Mouse (Mus musculus) midbrain, embryonic 11.5 days (tissue): Measurements from ENCODE around the gene Gkap1. TPM values are rescaled to one million over a fixed set of nuclear protein-coding genes. Genes with fewer than 3 reads are reported as not detected.
A peak's percentile ranks its signal among the peaks of the same experiment; 100 is the strongest.

Experiments
- ATAC-seq: fragments of 200-750 bp; cut with Nextera tagmentation; 2 replicates; pipeline ENCODE4 v1.8.0; 2017; ENCODE audit warnings: moderate TSS enrichment, moderate library complexity; ENCODE audit not compliant: low FRiP score
- DNase-seq: peaks from one replicate; pipeline ENCODE4 v3.0.0; 2015; ENCODE audit warnings: low spot score; ENCODE audit errors: missing footprints
- H3K27ac ChIP-seq: fragments of 300-500 bp; sonication (generic); 2 replicates; pipeline ENCODE4 v1.5.1; 2014; ENCODE audit warnings: low read depth, low read length
- H3K27me3 ChIP-seq: fragments of 300-500 bp; sonication (generic); 2 replicates; pipeline ENCODE4 v1.6.1; 2014; ENCODE audit warnings: mild to moderate bottlenecking, low read length, moderate library complexity, mixed read lengths; ENCODE audit not compliant: control insufficient read depth, insufficient read depth
- H3K36me3 ChIP-seq: fragments of 300-500 bp; sonication (generic); 2 replicates; pipeline ENCODE4 v1.6.1; 2014; ENCODE audit warnings: mild to moderate bottlenecking, low read length, moderate library complexity, mixed read lengths; ENCODE audit not compliant: control insufficient read depth, insufficient read depth
- H3K4me1 ChIP-seq: fragments of 300-500 bp; sonication (generic); 2 replicates; pipeline ENCODE4 v1.6.1; 2014; ENCODE audit warnings: low read length; ENCODE audit not compliant: control insufficient read depth, insufficient read depth
- H3K4me2 ChIP-seq: fragments of 300-500 bp; sonication (generic); 2 replicates; pipeline ENCODE4 v1.6.1; 2014; ENCODE audit warnings: mild to moderate bottlenecking, moderate library complexity
- H3K4me3 ChIP-seq: fragments of 300-500 bp; sonication (generic); 2 replicates; pipeline ENCODE4 v1.5.1; 2014; ENCODE audit warnings: low read depth, low read length
- H3K9ac ChIP-seq: fragments of 300-500 bp; sonication (generic); 2 replicates; pipeline ENCODE4 v1.6.1; 2014; ENCODE audit warnings: low read length
- H3K9me3 ChIP-seq: fragments of 300-500 bp; sonication (generic); 2 replicates; pipeline ENCODE4 v1.6.1; 2016; ENCODE audit warnings: low read length; ENCODE audit not compliant: control insufficient read depth
- WGBS: fragments of 180-500 bp; shearing (Covaris S2); extraction: QIAGEN DNeasy Blood & Tissue Kit; methylation state at CpG from one replicate; pipeline ENCODE4 v1.1.7; 2014; 5-methylcytosine and 5-hydroxymethylcytosine counted together
- polyA plus RNA-seq: library from polyadenylated mRNA; unstranded; fragments of >200 nt; fragmentation: Nextera tagmentation; extraction: Ambion mirVana; gene quantifications from 2 replicates; pipeline ENCODE4 v1.2.1, GENCODE M21; 2014

Gkap1 gene
- polyA plus RNA-seq, 1 experiment from 2014 or later = 45.5 TPM

DNA sequence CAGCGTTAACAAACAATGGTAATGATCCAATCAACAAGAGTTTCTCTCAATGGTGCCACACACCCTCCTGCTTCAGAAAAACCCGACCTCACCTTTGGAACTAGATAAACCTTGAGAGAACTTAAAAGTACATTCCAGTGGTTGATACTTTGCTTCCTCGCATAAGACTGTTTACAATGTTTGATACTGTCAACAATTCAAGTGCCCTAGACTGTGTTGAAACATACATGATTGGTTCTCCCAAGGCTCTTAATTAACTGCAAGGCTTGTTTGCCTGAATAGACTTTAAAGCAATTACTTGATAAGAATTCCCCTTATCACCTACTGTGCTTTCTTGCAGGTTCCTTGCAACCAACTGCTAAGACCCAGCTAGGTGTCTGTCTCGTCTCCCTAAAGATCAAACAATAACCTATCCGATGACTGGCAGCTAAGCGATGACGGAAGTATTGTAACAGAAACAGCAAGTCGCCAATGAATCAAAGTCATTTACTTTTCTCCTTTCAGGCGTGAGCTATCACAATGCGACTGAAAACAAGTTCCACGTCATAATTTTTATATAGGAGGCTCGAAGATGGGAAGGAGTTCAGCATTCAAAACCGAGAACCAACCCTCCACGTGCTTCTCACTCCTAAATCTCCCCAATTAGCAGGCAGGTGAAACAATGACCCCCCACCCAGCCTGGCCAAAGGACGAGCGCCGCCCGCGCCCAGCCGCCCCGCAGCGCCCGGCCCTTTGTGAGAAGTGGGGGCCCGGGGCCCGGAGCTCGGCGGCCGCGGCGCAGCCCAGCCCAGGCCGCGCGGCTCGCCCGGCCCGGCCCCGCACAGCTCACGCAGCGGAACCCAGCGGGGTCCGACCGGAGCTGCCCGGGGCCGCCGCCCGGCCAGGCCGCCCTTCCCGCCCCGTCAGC is 60.9 kb downstream of the Gkap1 start:
- Histone ChIP-seq H3K9ac (peak overlapping the region; percentile 92), H3K4me1 (peaks cover 18% of the 10 kb centered on the region), H3K27ac (peak overlapping the region; percentile 57), H3K9me3 (no peaks in the 10 kb centered on the region), H3K27me3 (no peaks in the 10 kb centered on the region), H3K4me3 (peak overlapping the region; percentile 84), H3K36me3 (no peaks in the 10 kb centered on the region), H3K4me2 (peak overlapping the region; percentile 63)
- 4% methylated on average over 26 of the region's 49 CpGs for WGBS
- DNase-seq (peak; percentile 86), ATAC-seq (peak; percentile 84)

DNA sequence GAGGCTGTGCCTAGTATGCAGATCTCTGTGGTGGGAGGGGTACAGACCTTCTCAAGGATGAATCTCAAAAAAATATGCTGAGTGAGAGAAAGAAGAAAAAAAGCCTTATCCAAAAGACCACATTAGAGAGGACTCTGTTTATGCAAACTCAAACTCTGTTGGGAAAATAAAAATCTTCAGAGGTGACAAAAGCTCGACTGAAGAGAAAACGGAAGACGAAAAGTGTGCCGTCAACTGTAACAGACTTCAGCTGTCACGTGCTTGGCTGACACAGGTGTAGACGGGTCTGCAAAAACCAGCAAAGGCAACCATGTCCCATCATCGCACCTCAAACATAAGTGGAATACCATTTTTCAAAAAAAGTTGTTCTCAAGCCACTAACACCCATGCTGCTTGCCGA is 61.7 kb downstream of the Gkap1 start:
- Histone ChIP-seq H3K4me3 (peak overlapping the region; percentile 84; the same call in 1 of the 2 replicates), H3K9me3 (no peaks in the 10 kb centered on the region), H3K36me3 (no peaks in the 10 kb centered on the region), H3K27ac (no peak overlapping the region), H3K4me1 (peaks cover 18% of the 10 kb centered on the region), H3K9ac (peak overlapping the region; percentile 33), H3K27me3 (no peaks in the 10 kb centered on the region), H3K4me2 (peak overlapping the region; percentile 63)
- no peak for ATAC-seq
- no peak for DNase-seq
- WGBS = 75% methylated on average over 8 of the region's 8 CpGs

DNA sequence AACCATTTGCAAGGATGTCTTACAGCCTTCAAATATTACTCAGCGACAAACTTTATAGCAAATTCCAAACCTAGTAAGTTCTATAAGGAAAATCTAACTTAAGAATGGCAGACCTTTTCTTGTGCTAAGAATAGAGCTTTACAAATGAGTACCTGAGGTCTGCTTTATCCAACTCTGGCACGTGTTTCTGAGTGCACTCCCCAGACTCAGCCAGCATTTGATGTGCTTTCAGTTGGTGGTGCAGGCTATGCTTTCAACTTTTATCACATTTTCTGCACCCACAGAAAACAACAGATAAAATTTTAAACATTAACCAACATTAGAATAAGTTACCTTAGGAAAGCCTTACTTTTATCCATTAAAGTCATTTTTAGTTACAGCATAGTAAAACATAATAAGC is 63.0 kb downstream of the Gkap1 start:
- peaks cover 18% of the 10 kb centered on the region for H3K4me1 ChIP-seq
- ATAC-seq = no peak
- H3K4me3 ChIP-seq = no peak overlapping the region
- no peak overlapping the region for H3K27ac ChIP-seq
- no peaks in the 10 kb centered on the region for H3K36me3 ChIP-seq
- no peaks in the 10 kb centered on the region for H3K9me3 ChIP-seq
- no peak overlapping the region for H3K4me2 ChIP-seq
- no peak overlapping the region for H3K9ac ChIP-seq
- WGBS = 84% methylated on average over 2 of the region's 2 CpGs
- no peak for DNase-seq
- no peaks in the 10 kb centered on the region for H3K27me3 ChIP-seq

DNA sequence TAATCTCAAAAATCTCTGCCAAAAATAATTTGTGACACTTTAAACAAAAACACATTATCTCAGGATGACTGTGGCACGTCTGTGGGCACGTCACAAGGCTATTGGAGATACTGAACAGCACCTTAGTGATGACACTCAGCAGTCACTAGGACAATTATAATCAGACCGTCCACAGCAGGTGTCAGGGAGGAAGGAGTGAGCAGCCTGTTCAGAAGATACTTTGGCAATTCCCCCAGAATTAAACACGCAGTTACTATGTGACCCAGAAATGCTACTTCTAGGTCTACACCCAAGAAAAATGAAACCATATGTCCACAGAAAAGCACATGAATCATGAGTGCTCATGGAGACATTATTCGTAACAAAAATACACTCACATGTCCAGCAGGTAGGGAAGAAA is 65.1 kb downstream of the Gkap1 start:
- Histone ChIP-seq H3K9me3 (no peaks in the 10 kb centered on the region), H3K36me3 (no peaks in the 10 kb centered on the region), H3K27ac (no peak overlapping the region), H3K9ac (no peak overlapping the region), H3K27me3 (no peaks in the 10 kb centered on the region), H3K4me1 (peaks cover 11% of the 10 kb centered on the region), H3K4me3 (no peak overlapping the region), H3K4me2 (no peak overlapping the region)
- ATAC-seq (no peak), DNase-seq (no peak)
- 89% methylated on average over 5 of the region's 5 CpGs for WGBS

DNA sequence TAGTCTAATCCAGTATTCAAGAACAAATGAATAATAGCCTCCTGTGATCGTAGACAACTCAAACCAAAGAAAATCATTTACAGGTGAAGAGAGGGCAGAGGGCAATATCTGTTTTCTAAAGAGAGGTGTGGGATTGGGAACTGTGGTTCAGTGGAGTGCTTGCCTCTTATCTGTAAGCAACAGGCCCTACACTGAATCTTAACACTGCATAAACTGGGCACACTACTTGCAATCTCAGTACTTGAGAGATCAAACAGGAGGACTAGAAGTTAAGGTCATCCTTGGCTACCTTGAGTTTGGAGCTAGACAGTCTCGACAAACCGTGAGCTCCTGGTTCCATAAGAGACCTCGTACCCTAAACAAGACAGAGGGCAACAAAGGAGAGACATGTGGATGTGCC is 69.4 kb downstream of the Gkap1 start:
- Histone ChIP-seq H3K4me1 (no peaks in the 10 kb centered on the region), H3K4me3 (no peak overlapping the region), H3K36me3 (no peaks in the 10 kb centered on the region), H3K27ac (no peak overlapping the region), H3K9ac (no peak overlapping the region), H3K9me3 (no peaks in the 10 kb centered on the region), H3K4me2 (no peak overlapping the region), H3K27me3 (no peaks in the 10 kb centered on the region)
- ATAC-seq (no peak), DNase-seq (no peak)
- WGBS = 95% methylated on average over 4 of the region's 4 CpGs

DNA sequence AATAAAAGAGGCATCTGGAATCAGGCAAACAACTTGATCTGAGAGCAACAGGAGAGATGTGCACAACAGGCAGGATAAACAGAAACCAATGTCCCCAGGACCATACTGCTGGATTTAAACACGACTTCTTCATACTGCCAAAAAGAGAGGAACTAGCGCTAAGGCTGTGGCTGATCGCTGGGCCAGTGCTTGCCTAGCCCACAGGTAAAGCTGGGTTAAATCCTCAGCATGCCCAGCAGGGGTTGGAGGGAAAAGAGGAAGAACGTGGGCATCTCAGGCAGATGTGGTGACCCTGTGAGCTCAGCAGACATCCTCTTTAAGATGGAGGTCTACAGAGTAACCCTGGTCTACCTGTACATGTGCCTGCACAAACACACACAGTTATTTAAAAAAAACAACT is 70.5 kb downstream of the Gkap1 start:
- no peak overlapping the region for H3K27ac ChIP-seq
- H3K4me1 ChIP-seq = no peaks in the 10 kb centered on the region
- H3K4me2 ChIP-seq = no peak overlapping the region
- H3K9ac ChIP-seq = no peak overlapping the region
- H3K27me3 ChIP-seq = no peaks in the 10 kb centered on the region
- no peak for ATAC-seq
- DNase-seq = no peak
- H3K4me3 ChIP-seq = no peak overlapping the region
- no peaks in the 10 kb centered on the region for H3K36me3 ChIP-seq
- H3K9me3 ChIP-seq = no peaks in the 10 kb centered on the region
- 70% methylated on average over 4 of the region's 4 CpGs for WGBS

GRCm38 (mm10) chr13:58204202-58204601 is 71.3 kb downstream of the Gkap1 start:
- Histone ChIP-seq H3K27ac (no peak overlapping the region), H3K36me3 (no peaks in the 10 kb centered on the region), H3K9ac (no peak overlapping the region), H3K4me1 (no peaks in the 10 kb centered on the region), H3K4me2 (no peak overlapping the region), H3K4me3 (no peak overlapping the region), H3K9me3 (no peaks in the 10 kb centered on the region), H3K27me3 (no peaks in the 10 kb centered on the region)
- 92% methylated on average over 3 of the region's 3 CpGs for WGBS
- ATAC-seq = no peak
- DNase-seq = no peak

- Histone ChIP-seq H3K4me3 (no peak overlapping the region), H3K4me1 (no peaks in the 10 kb centered on the region), H3K9ac (no peak overlapping the region), H3K9me3 (no peaks in the 10 kb centered on the region), H3K4me2 (no peak overlapping the region), H3K27me3 (no peaks in the 10 kb centered on the region), H3K36me3 (no peaks in the 10 kb centered on the region), H3K27ac (no peak overlapping the region)
- no peak for DNase-seq
- 86% methylated on average over 1 of the region's 1 CpGs for WGBS
- ATAC-seq = no peak
Measured at GRCm38 (mm10) chr13:58202903-58203302, 72.6 kb downstream of the Gkap1 start.

DNA sequence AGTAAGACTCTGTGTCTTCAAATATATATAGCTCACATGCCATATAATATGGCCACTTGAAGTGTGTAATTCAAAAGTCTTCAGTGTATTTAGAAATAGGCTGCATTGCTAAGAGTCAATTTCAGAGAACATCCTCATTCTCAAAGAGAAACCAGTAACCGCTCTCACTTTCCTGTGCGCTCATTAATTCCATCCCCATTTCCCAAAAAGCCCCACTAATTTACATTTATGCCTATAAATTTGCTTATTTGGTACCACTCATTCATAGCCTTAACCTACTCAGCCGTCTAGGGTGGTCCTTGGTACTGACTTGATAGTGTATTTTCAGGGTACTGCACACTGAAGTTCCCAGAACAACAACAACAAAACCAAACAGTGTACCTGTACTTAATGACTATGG is 73.6 kb downstream of the Gkap1 start:
- H3K4me1 ChIP-seq = no peaks in the 10 kb centered on the region
- H3K36me3 ChIP-seq = no peaks in the 10 kb centered on the region
- 96% methylated on average over 3 of the region's 3 CpGs for WGBS
- no peaks in the 10 kb centered on the region for H3K27me3 ChIP-seq
- DNase-seq (no peak), ATAC-seq (no peak)
- no peak overlapping the region for H3K4me3 ChIP-seq
- no peak overlapping the region for H3K4me2 ChIP-seq
- no peak overlapping the region for H3K9ac ChIP-seq
- no peak overlapping the region for H3K27ac ChIP-seq
- H3K9me3 ChIP-seq = no peaks in the 10 kb centered on the region
